In the genomic region with DNA sequence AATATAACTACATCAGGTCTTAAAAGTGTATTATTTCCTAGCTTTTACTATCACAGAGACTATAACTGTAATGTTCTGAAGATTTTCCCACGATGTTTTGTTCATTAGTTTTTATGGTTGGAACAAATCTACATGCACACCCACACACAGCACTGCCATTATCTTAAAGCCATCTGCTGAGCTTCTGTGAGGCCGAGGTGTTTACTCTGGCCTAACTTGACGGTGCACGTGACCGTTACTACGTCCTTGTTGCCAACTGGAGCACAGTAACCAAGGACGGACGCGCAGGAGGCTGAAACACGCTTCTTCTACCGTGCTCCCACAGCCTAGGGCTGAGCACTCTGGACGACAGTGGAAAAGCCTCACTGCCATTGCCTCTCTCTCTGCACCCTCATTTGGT, we compare ENCODE assay signal across 19 mouse cellular contexts. TPM values are rescaled to one million over a fixed set of nuclear protein-coding genes. Genes with fewer than 3 reads are reported as not detected.
DNase-seq lines count a peak whose midpoint lies in the region; ATAC-seq and TF ChIP-seq lines count a peak whose summit lies in the region.
"Had no signal": no experiment of that assay in that cellular context is flagged by ENCODE, and none has a peak within 500 bp of the region (broad histone marks: within the 10 kb centered on the region; RNA-seq: fewer than 3 reads in every experiment).

No protein-coding gene starts in this region.

- H3K4me2 ChIP-seq in midbrain, embryonic 11.5 days = no peak overlapping the region
- no peak overlapping the region for H3K4me2 ChIP-seq in midbrain, embryonic 16.5 days (ENCODE audit: low read length)
- H3K4me2 ChIP-seq in midbrain, postnatal 0 days (ENCODE audit: low read depth, low read length, poor library complexity, severe bottlenecking) = no peak overlapping the region
- H3K4me2 ChIP-seq: heart, embryonic 13.5 days; intestine, embryonic 15.5 days had no signal

- H3K27ac ChIP-seq in midbrain, embryonic 11.5 days (ENCODE audit: low read depth, low read length) = no peak overlapping the region
- H3K27ac ChIP-seq in midbrain, embryonic 16.5 days (ENCODE audit: low read length) = no peak overlapping the region
- H3K27ac ChIP-seq in heart, adult 2 months = no peak overlapping the region
- H3K27ac ChIP-seq in midbrain, postnatal 0 days (ENCODE audit: low read depth, low read length) = no peak overlapping the region
- H3K27ac ChIP-seq: heart, embryonic 13.5 days; hindbrain, embryonic 10.5 days; intestine, embryonic 15.5 days; limb, embryonic 10.5 days; liver, embryonic 14.5 days; midbrain, embryonic 10.5 days had no signal

- no peak for ATAC-seq in midbrain, embryonic 11.5 days (ENCODE audit: low FRiP score)
- ATAC-seq in midbrain, embryonic 16.5 days = no peak
- no peak for ATAC-seq in midbrain, postnatal 0 days (ENCODE audit: low FRiP score)
- ATAC-seq: CD4-positive, CD25-positive, alpha-beta regulatory T cell, adult 4 months; forebrain, embryonic 14.5 days; intestine, embryonic 15.5 days had no signal

- no peak for TF ChIP-seq CTCF in heart, adult 2 months (IDR thresholded peaks at IDR 0.05)
- no peak for TF ChIP-seq CTCF in midbrain, postnatal 0 days (IDR thresholded peaks at IDR 0.05)

- H3K36me3 ChIP-seq in midbrain, embryonic 11.5 days (ENCODE audit: control insufficient read depth, insufficient read depth, low read length) = peaks cover 19% of the 10 kb centered on the region; the same call in 1 of the 2 replicates
- H3K36me3 ChIP-seq in midbrain, embryonic 16.5 days (ENCODE audit: control insufficient read depth, insufficient read depth, low read length) = peaks cover 34% of the 10 kb centered on the region
- H3K36me3 ChIP-seq in heart, adult 2 months (ENCODE audit: control insufficient read depth, insufficient read depth, low read length) = peaks cover 19% of the 10 kb centered on the region
- peaks cover 32% of the 10 kb centered on the region for H3K36me3 ChIP-seq in midbrain, postnatal 0 days (ENCODE audit: insufficient read depth, low read length)

- H3K4me1 ChIP-seq in midbrain, embryonic 11.5 days (ENCODE audit: control insufficient read depth, insufficient read depth, low read length) = no peaks in the 10 kb centered on the region
- no peaks in the 10 kb centered on the region for H3K4me1 ChIP-seq in midbrain, embryonic 16.5 days (ENCODE audit: control insufficient read depth, insufficient read depth, low read length)
- no peaks in the 10 kb centered on the region; the same call in 1 of the 2 replicates for H3K4me1 ChIP-seq in heart, adult 2 months (ENCODE audit: control insufficient read depth, insufficient read depth, low read length)
- H3K4me1 ChIP-seq in midbrain, postnatal 0 days (ENCODE audit: insufficient read depth, low read length) = no peaks in the 10 kb centered on the region
- H3K4me1 ChIP-seq: heart, embryonic 13.5 days; hindbrain, embryonic 10.5 days; intestine, embryonic 15.5 days; limb, embryonic 10.5 days; midbrain, embryonic 10.5 days had no signal

- no peak overlapping the region for H3K4me3 ChIP-seq in midbrain, embryonic 11.5 days (ENCODE audit: low read depth, low read length)
- H3K4me3 ChIP-seq in midbrain, embryonic 16.5 days (ENCODE audit: low read depth, low read length) = no peak overlapping the region
- H3K4me3 ChIP-seq in heart, adult 2 months = no peak overlapping the region
- H3K4me3 ChIP-seq in midbrain, postnatal 0 days (ENCODE audit: low read depth, low read length) = no peak overlapping the region
- H3K4me3 ChIP-seq: heart, embryonic 13.5 days; hindbrain, embryonic 10.5 days; intestine, embryonic 15.5 days; limb, embryonic 10.5 days; midbrain, embryonic 10.5 days had no signal

- peak; percentile 82 for DNase-seq in midbrain, embryonic 11.5 days (ENCODE audit: low spot score, missing footprints)
- peak; percentile 31 to 56 for DNase-seq in frontal cortex, postnatal 36 days (ENCODE audit: low spot score in 2 of 2)
- peak; percentile 77 for DNase-seq in layer of hippocampus, adult 9-11 months
- DNase-seq in telencephalon, adult 2 months (ENCODE audit: low read depth, low spot score) = peak; percentile 28
- no peak for DNase-seq in heart, adult 2 months
- DNase-seq in midbrain, postnatal 0 days (ENCODE audit: low spot score) = no peak
- DNase-seq: cerebellum, postnatal 14 days; gastrocnemius, postnatal 36 days; kidney, postnatal 25 days; lung, postnatal 14 days had no signal

- H3K9me3 ChIP-seq in midbrain, embryonic 11.5 days (ENCODE audit: control insufficient read depth, low read length) = no peaks in the 10 kb centered on the region
- H3K9me3 ChIP-seq in midbrain, embryonic 16.5 days (replicated peaks; ENCODE audit: control insufficient read depth, low read length, poor library complexity, severe bottlenecking) = no peaks in the 10 kb centered on the region
- H3K9me3 ChIP-seq in midbrain, postnatal 0 days (ENCODE audit: low read length) = no peaks in the 10 kb centered on the region
- H3K9me3 ChIP-seq: heart, embryonic 13.5 days; hindbrain, embryonic 10.5 days; intestine, embryonic 15.5 days; limb, embryonic 10.5 days; midbrain, embryonic 10.5 days had no signal

- no peak for TF ChIP-seq EP300 in heart, adult 2 months (IDR thresholded peaks at IDR 0.05; ENCODE audit: insufficient read depth, low read depth, low read length)

- H3K9ac ChIP-seq in midbrain, embryonic 11.5 days (ENCODE audit: low read length) = no peak overlapping the region
- H3K9ac ChIP-seq in midbrain, embryonic 16.5 days (ENCODE audit: low read depth, low read length) = no peak overlapping the region
- no peak overlapping the region for H3K9ac ChIP-seq in heart, adult 2 months (ENCODE audit: low read depth, low read length)
- H3K9ac ChIP-seq in midbrain, postnatal 0 days (replicated peaks; ENCODE audit: low read length, poor library complexity, severe bottlenecking) = no peak overlapping the region
- H3K9ac ChIP-seq: heart, embryonic 13.5 days; intestine, embryonic 15.5 days; liver, embryonic 14.5 days had no signal

- 96% methylated on average over 12 of the region's 12 CpGs for WGBS in midbrain, embryonic 11.5 days
- WGBS in midbrain, embryonic 16.5 days = 94% methylated on average over 12 of the region's 12 CpGs
- 86% methylated on average over 12 of the region's 12 CpGs for WGBS in heart, adult 2 months
- 91% methylated on average over 12 of the region's 12 CpGs for WGBS in midbrain, postnatal 0 days

- intact Hi-C loops in heart, adult 2 months (cut with DNase I) = no loop called here

- TF ChIP-seq POLR2A in heart, adult 2 months (IDR thresholded peaks at IDR 0.05; ENCODE audit: insufficient read depth, low read depth, low read length) = no peak

- H3K27me3 ChIP-seq in midbrain, embryonic 11.5 days (ENCODE audit: control insufficient read depth, insufficient read depth, low read length) = no peaks in the 10 kb centered on the region
- no peaks in the 10 kb centered on the region for H3K27me3 ChIP-seq in midbrain, embryonic 16.5 days (ENCODE audit: control insufficient read depth, insufficient read depth, low read depth, low read length)
- H3K27me3 ChIP-seq in heart, adult 2 months (ENCODE audit: control insufficient read depth, insufficient read depth, low read length) = no peaks in the 10 kb centered on the region
- H3K27me3 ChIP-seq in midbrain, postnatal 0 days (ENCODE audit: insufficient read depth, low read length) = no peaks in the 10 kb centered on the region
- H3K27me3 ChIP-seq: heart, embryonic 13.5 days; intestine, embryonic 15.5 days had no signal

- no peaks in the 10 kb centered on the region for H3K79me2 ChIP-seq in heart, adult 2 months (replicated peaks; ENCODE audit: control insufficient read depth, insufficient read depth, low read length)

RNA-seq across cellular contexts. Expression of a gene that starts 28.1 kb away (rescaled TPM):
- 23.6 and 23.8 TPM in 2 replicates for polyA plus RNA-seq in midbrain, embryonic 11.5 days (2014; fragmentation: Nextera tagmentation; extraction: Ambion mirVana)
- polyA plus RNA-seq in midbrain, embryonic 16.5 days (2015; fragmentation: Nextera tagmentation; extraction: Ambion mirVana) = 9.4 and 9.7 TPM in 2 replicates
- total RNA-seq in heart, adult 2 months (2021) = 1 to 10 TPM; 8.1 to 9.8 TPM
- 14.0 and 18.2 TPM in 2 replicates for polyA plus RNA-seq in heart, adult 2 months (2012; rRNA removed)
- total RNA-seq in midbrain, postnatal 0 days (2014; rRNA removed) = 2.9 and 3.0 TPM in 2 replicates
- polyA plus RNA-seq in midbrain, postnatal 0 days (2015; fragmentation: Nextera tagmentation; extraction: Ambion mirVana) = 8.7 and 11.5 TPM in 2 replicates

RNA-seq across cellular contexts. Expression of a gene that starts 33.0 kb away (rescaled TPM):
- 76.0 and 77.6 TPM in 2 replicates for polyA plus RNA-seq in midbrain, embryonic 11.5 days (2014; fragmentation: Nextera tagmentation; extraction: Ambion mirVana)
- polyA plus RNA-seq in midbrain, embryonic 16.5 days (2015; fragmentation: Nextera tagmentation; extraction: Ambion mirVana) = 57.9 and 66.3 TPM in 2 replicates
- 10 to 100 TPM; 10.5 to 13.6 TPM for total RNA-seq in heart, adult 2 months (2021)
- polyA plus RNA-seq in heart, adult 2 months (2012; rRNA removed) = 8.6 and 17.5 TPM in 2 replicates
- 38.7 and 42.5 TPM in 2 replicates for total RNA-seq in midbrain, postnatal 0 days (2014; rRNA removed)
- polyA plus RNA-seq in midbrain, postnatal 0 days (2015; fragmentation: Nextera tagmentation; extraction: Ambion mirVana) = 29.7 and 31.3 TPM in 2 replicates

Comparison
In these comparisons a context has a peak if more than half of its experiments do, and no peak if none do; other contexts are left out.
1. DNase-seq: peak in midbrain, embryonic 11.5 days (single experiment), frontal cortex, postnatal 36 days (2 of 2), layer of hippocampus, adult 9-11 months (single experiment) and telencephalon, adult 2 months (single experiment); none in heart, adult 2 months (0 of 2) and midbrain, postnatal 0 days (single experiment).